Mouse (Mus musculus) stomach, embryonic 14.5 days (tissue): ENCODE results near the gene Hspa4. TPM values are rescaled to one million over a fixed set of nuclear protein-coding genes. Genes with fewer than 3 reads are reported as not detected.
"Not testable (repeated sequence)": the region's sequence is repeated elsewhere in the genome, so short reads cannot be mapped to it uniquely, and the experiment has no call there.

Experiments used
- ATAC-seq: fragments of 200-750 bp; cut with Nextera tagmentation; 2 replicates; pipeline ENCODE4 v1.8.0; 2017; ENCODE audit warnings: low read depth, moderate TSS enrichment; ENCODE audit not compliant: insufficient number of reproducible peaks, insufficient read depth, low FRiP score
- H3K27ac ChIP-seq: fragments of 300-500 bp; sonication (generic); 2 replicates; pipeline ENCODE4 v1.5.1; 2014; ENCODE audit warnings: mild to moderate bottlenecking, low read length, moderate library complexity, mixed read lengths
- H3K27me3 ChIP-seq: fragments of 300-500 bp; sonication (generic); 2 replicates; pipeline ENCODE4 v1.6.1; 2014; ENCODE audit warnings: low read length, control low read depth, mixed read lengths; ENCODE audit not compliant: control insufficient read depth, insufficient read depth
- H3K36me3 ChIP-seq: fragments of 300-500 bp; sonication (generic); 2 replicates; pipeline ENCODE4 v1.6.1; 2014; ENCODE audit warnings: mild to moderate bottlenecking, control low read depth, low read length, moderate library complexity, mixed read lengths; ENCODE audit not compliant: control insufficient read depth, insufficient read depth
- H3K4me1 ChIP-seq: fragments of 300-500 bp; sonication (generic); 2 replicates; pipeline ENCODE4 v1.6.1; 2014; ENCODE audit warnings: low read length, control low read depth, mixed read lengths; ENCODE audit not compliant: control insufficient read depth, insufficient read depth
- H3K4me2 ChIP-seq: fragments of 300-500 bp; sonication (generic); replicated peaks from 2 replicates; pipeline ENCODE4 v1.6.1; 2014; ENCODE audit warnings: low read depth, low read length, control low read depth
- H3K4me3 ChIP-seq: fragments of 300-500 bp; sonication (generic); 2 replicates; pipeline ENCODE4 v1.5.1; 2014; ENCODE audit warnings: low read depth, low read length, control low read depth
- H3K9ac ChIP-seq: fragments of 300-500 bp; sonication (generic); replicated peaks from 2 replicates; pipeline ENCODE4 v1.6.1; 2014; ENCODE audit warnings: low read depth, mild to moderate bottlenecking, control low read depth, low read length, moderate library complexity, mixed read lengths
- H3K9me3 ChIP-seq: fragments of 300-500 bp; sonication (generic); 2 replicates; pipeline ENCODE4 v1.6.1; 2016; ENCODE audit warnings: low read depth, low read length, control low read depth; ENCODE audit not compliant: control insufficient read depth
- WGBS: fragments of 180-500 bp; shearing (Covaris S2); extraction: QIAGEN DNeasy Blood & Tissue Kit; methylation state at CpG from one replicate; pipeline ENCODE4 v1.1.7; 2014; 5-methylcytosine and 5-hydroxymethylcytosine counted together
- polyA plus RNA-seq: library from polyadenylated mRNA; unstranded; fragments of >200 nt; fragmentation: Nextera tagmentation; extraction: Ambion mirVana; gene quantifications from 2 replicates; pipeline ENCODE4 v1.2.1, GENCODE M21; 2014

The Hspa4 gene
- polyA plus RNA-seq, 1 experiment from 2014 or later = 81.0 TPM

DNA sequence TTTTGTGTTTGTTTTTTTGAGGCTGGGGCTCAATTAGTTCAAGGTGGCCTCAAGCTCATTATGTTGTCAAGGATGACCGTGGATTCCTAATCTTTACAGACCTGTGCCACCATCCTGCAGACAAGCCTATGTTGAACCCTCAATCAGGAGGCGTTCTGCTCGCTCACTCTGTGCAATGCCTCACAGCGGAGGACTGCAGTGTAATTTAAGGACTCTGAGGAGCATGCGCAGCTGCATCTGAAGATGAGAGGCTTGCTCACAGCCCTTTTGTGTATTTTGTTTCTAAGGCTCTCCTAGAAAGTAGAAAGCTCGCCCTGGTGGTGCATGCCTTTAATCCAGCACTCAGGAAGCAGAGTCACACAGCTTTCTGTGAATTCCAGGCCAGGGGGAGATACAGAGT is 16.7 kb upstream of the Hspa4 start:
- H3K4me2 ChIP-seq = no peak overlapping the region
- no peaks in the 10 kb centered on the region for H3K4me1 ChIP-seq
- WGBS = 47% methylated on average over 6 of the region's 6 CpGs
- no peaks in the 10 kb centered on the region for H3K9me3 ChIP-seq
- H3K36me3 ChIP-seq = no peaks in the 10 kb centered on the region
- ATAC-seq = no peak
- no peak overlapping the region for H3K27ac ChIP-seq
- H3K27me3 ChIP-seq = no peaks in the 10 kb centered on the region
- no peak overlapping the region for H3K4me3 ChIP-seq
- no peak overlapping the region for H3K9ac ChIP-seq

DNA sequence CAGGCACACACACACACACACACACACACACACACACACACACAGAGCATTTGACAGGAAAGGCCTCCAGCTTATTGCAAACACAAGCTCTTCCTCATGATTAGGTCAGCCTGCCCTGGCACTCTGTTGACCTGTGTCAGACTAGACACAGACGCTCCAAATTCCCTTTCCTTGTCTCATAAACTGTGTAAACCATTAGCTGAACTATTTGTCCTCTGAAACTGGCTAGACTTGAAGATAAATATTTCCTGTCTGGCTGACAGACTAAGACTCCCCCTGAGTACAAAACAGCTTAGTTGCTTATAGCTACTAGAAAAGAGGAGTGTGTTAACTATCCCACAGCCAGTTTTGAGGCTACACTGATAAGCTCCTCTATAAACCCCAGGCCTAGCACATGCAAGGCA is 14.5 kb upstream of the Hspa4 start:
- Histone ChIP-seq H3K9ac (no peak overlapping the region), H3K27me3 (no peaks in the 10 kb centered on the region), H3K36me3 (no peaks in the 10 kb centered on the region), H3K4me1 (no peaks in the 10 kb centered on the region), H3K4me3 (no peak overlapping the region), H3K9me3 (no peaks in the 10 kb centered on the region), H3K27ac (no peak overlapping the region), H3K4me2 (no peak overlapping the region)
- no peak for ATAC-seq
- 3% methylated on average over 1 of the region's 1 CpGs for WGBS

DNA sequence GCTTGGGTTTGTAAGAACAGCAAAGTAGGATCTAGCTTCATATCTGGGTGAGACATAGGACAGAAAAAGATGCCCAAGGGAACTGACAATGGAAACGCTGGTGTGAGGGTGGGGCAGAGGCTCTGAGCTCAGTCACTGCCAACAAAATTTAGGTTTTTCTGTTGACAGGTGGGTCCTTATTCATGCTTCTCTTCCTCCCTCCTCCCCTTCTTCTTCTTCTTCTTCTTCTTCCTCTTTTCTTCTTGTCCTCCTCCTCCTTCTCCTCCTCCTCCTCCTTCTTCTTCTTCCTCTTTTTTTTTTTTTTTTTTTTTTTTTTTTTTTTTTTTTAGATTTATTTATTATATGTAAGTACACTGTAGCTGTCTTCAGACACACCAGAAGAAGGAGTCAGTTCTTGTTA is 12.6 kb upstream of the Hspa4 start:
- not testable (repeated sequence) for H3K36me3 ChIP-seq, H3K27me3 ChIP-seq, ATAC-seq, H3K4me1 ChIP-seq, H3K27ac ChIP-seq, H3K9me3 ChIP-seq, H3K9ac ChIP-seq, H3K4me3 ChIP-seq, H3K4me2 ChIP-seq
- 80% methylated on average over 1 of the region's 1 CpGs for WGBS

- WGBS = 44% methylated on average over 1 of the region's 1 CpGs
- Histone ChIP-seq H3K27ac (no peak overlapping the region), H3K9me3 (no peaks in the 10 kb centered on the region), H3K4me3 (no peak overlapping the region), H3K9ac (no peak overlapping the region), H3K36me3 (no peaks in the 10 kb centered on the region), H3K4me1 (peaks cover 7% of the 10 kb centered on the region), H3K4me2 (no peak overlapping the region), H3K27me3 (no peaks in the 10 kb centered on the region)
- no peak for ATAC-seq
These were observed 11.1 kb upstream of the Hspa4 start for GRCm38 (mm10) chr11:53311385-53311784.

DNA sequence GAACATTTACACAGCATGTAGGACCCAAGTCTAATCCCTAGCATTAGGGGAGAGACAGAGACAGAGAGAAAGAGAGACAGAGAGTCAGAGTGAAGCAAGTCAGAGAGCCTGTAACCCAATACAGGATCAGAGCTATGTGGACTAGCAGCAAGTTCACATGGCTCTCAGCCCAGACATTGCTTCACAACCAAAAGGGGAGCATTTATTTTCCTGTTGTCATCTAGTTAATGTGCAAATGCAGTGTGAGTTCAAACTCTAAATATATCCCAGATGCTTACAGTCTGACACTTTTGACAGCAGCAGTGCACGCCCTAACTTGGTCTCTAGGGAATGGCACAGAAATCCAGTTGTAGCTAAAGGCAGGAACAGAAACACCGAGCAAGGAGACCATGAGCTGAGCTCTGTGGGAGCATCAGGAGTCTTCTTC is 8.6 kb upstream of the Hspa4 start:
- Histone ChIP-seq H3K9ac (no peak overlapping the region), H3K4me1 (peaks cover 7% of the 10 kb centered on the region), H3K4me2 (no peak overlapping the region), H3K9me3 (no peaks in the 10 kb centered on the region), H3K36me3 (no peaks in the 10 kb centered on the region), H3K27me3 (no peaks in the 10 kb centered on the region), H3K4me3 (no peak overlapping the region), H3K27ac (peak overlapping the region; percentile 78)
- WGBS = 42% methylated on average over 2 of the region's 2 CpGs
- peak; percentile 70; the same call in 1 of the 2 replicates for ATAC-seq

GRCm38 (mm10) chr11:53308251-53308864 is 8.1 kb upstream of the Hspa4 start:
- peaks cover 7% of the 10 kb centered on the region for H3K4me1 ChIP-seq
- H3K9me3 ChIP-seq = no peaks in the 10 kb centered on the region
- peak overlapping the region; percentile 78 for H3K27ac ChIP-seq
- no peak overlapping the region for H3K9ac ChIP-seq
- H3K36me3 ChIP-seq = no peaks in the 10 kb centered on the region
- no peaks in the 10 kb centered on the region for H3K27me3 ChIP-seq
- H3K4me2 ChIP-seq = no peak overlapping the region
- ATAC-seq = peak; percentile 77; the same call in 1 of the 2 replicates
- no peak overlapping the region for H3K4me3 ChIP-seq

GRCm38 (mm10) chr11:53307558-53308065 is 7.4 kb upstream of the Hspa4 start:
- Histone ChIP-seq H3K4me2 (no peak overlapping the region), H3K27ac (peak overlapping the region; percentile 78), H3K9me3 (no peaks in the 10 kb centered on the region), H3K4me3 (no peak overlapping the region), H3K4me1 (peaks cover 7% of the 10 kb centered on the region), H3K36me3 (no peaks in the 10 kb centered on the region), H3K9ac (no peak overlapping the region), H3K27me3 (no peaks in the 10 kb centered on the region)
- no peak for ATAC-seq
- 52% methylated on average over 10 of the region's 10 CpGs for WGBS

DNA sequence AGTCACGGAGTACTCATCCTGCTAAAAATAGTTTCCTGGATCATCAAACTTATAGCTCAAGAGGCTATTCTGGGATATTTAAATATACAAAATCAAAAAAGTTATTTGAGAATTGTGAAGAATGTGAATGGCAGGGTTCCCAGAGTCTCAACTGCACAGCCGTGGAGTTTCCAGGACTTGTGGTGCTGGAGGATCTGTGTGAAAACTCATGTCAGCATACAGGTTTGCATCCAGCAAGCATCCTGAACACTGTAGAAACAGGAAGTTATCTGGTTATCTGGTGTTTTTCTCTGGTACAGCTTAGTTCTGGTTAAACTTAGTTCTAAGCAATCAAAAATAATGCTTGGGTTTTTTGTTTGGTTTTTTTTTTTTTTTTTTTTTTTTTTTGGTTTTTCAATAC is 6.7 kb upstream of the Hspa4 start:
- 43% methylated on average over 2 of the region's 2 CpGs for WGBS
- no peak for ATAC-seq
- no peaks in the 10 kb centered on the region for H3K9me3 ChIP-seq
- H3K4me1 ChIP-seq = peaks cover 7% of the 10 kb centered on the region
- H3K27ac ChIP-seq = peak overlapping the region; percentile 78; the same call in 1 of the 2 replicates
- no peak overlapping the region for H3K9ac ChIP-seq
- H3K4me2 ChIP-seq = no peak overlapping the region
- no peaks in the 10 kb centered on the region for H3K27me3 ChIP-seq
- H3K4me3 ChIP-seq = no peak overlapping the region
- H3K36me3 ChIP-seq = no peaks in the 10 kb centered on the region
